Mouse (Mus musculus) heart, adult 2 months (tissue): ENCODE measurements around the gene Ciz1. TPM values are rescaled to one million over a fixed set of nuclear protein-coding genes. Genes with fewer than 3 reads are reported as not detected.

Source experiments
- DNase-seq, 2 experiments: peaks; one replicate each; pipeline ENCODE4 v3.0.0; 2021
- H3K27ac ChIP-seq: fragments of 200-600 bp; 2 replicates; pipeline ENCODE4 v1.8.1; 2022
- H3K27me3 ChIP-seq: fragments of 200-500 bp; 2 replicates; pipeline ENCODE4 v1.6.1; 2012; ENCODE audit warnings: mild to moderate bottlenecking, low read length, inconsistent platforms, mixed read lengths; ENCODE audit not compliant: control insufficient read depth, insufficient read depth
- H3K36me3 ChIP-seq: fragments of 200-500 bp; 2 replicates; pipeline ENCODE4 v1.6.1; 2012; ENCODE audit warnings: low read length, inconsistent platforms; ENCODE audit not compliant: control insufficient read depth, insufficient read depth
- H3K4me1 ChIP-seq: fragments of 200-500 bp; 2 replicates; pipeline ENCODE4 v1.6.1; 2011; ENCODE audit warnings: low read length; ENCODE audit not compliant: control insufficient read depth, insufficient read depth
- H3K4me3 ChIP-seq: fragments of 200-600 bp; 2 replicates; pipeline ENCODE4 v1.8.1; 2022
- H3K79me2 ChIP-seq: fragments of 200-500 bp; replicated peaks from 2 replicates; pipeline ENCODE4 v1.6.1; 2012; ENCODE audit warnings: mild to moderate bottlenecking, inconsistent platforms, low read length, moderate library complexity, mixed read lengths; ENCODE audit not compliant: control insufficient read depth, insufficient read depth
- H3K9ac ChIP-seq: fragments of 200-500 bp; 2 replicates; pipeline ENCODE4 v1.6.1; 2012; ENCODE audit warnings: low read depth, mild to moderate bottlenecking, control low read depth, inconsistent platforms, low read length, mixed read lengths
- CTCF ChIP-seq: fragments of 200-600 bp; IDR thresholded peaks from 2 replicates; pipeline ENCODE4 v1.8.1; 2022; ENCODE audit warnings: antibody characterized with exemption, mild to moderate bottlenecking, moderate library complexity
- EP300 ChIP-seq: fragments of 200-500 bp; IDR thresholded peaks from 2 replicates; pipeline ENCODE4 v1.6.1; 2011; ENCODE audit warnings: low read depth, low read length, control low read depth; ENCODE audit not compliant: insufficient read depth
- POLR2A ChIP-seq: fragments of 200-500 bp; IDR thresholded peaks from 2 replicates; pipeline ENCODE4 v1.6.1; 2011; ENCODE audit warnings: mild to moderate bottlenecking, low read depth, low read length, control low read depth; ENCODE audit not compliant: insufficient read depth
- WGBS: fragments of 180-500 bp; shearing (Covaris S2); methylation state at CpG from one replicate; pipeline ENCODE4 v1.1.7; 2018; 5-methylcytosine and 5-hydroxymethylcytosine counted together
- intact Hi-C: fragments of 180-260 bp; cut with DNase I; formaldehyde crosslinking; loops from one replicate; pipeline ENCODE4 v1.15.1; 2025
- polyA plus RNA-seq: library from polyadenylated mRNA; depleted of rRNA; stranded (reverse); fragments of >200 nt; gene quantifications from 2 replicates; pipeline ENCODE4 v1.2.3, GENCODE M21; 2012
- total RNA-seq, 2 experiments: library from RNA; stranded (reverse); gene quantifications; 2 replicates each; pipeline ENCODE4 v1.2.3; 2021

Ciz1 gene
- total and polyA plus RNA-seq, 3 experiments = 26.7 to 128 (median 29.5) TPM

GRCm38 (mm10) chr2:32364121-32364520 is 12.0 kb downstream of the Ciz1 start:
- Histone ChIP-seq H3K4me3 (no peak overlapping the region; the same call in 1 of the 2 replicates), H3K27me3 (no peaks in the 10 kb centered on the region), H3K27ac (no peak overlapping the region), H3K4me1 (peaks cover 1% of the 10 kb centered on the region; the same call in 1 of the 2 replicates), H3K36me3 (no peaks in the 10 kb centered on the region), H3K79me2 (no peaks in the 10 kb centered on the region), H3K9ac (no peak overlapping the region)
- DNase-seq = no peak
- TF ChIP-seq CTCF = no peak
- TF ChIP-seq EP300 = no peak
- no peak for TF ChIP-seq POLR2A
- WGBS = 83% methylated on average over 8 of the region's 8 CpGs
- intact Hi-C loops = no loop called here

- Histone ChIP-seq H3K4me3 (no peak overlapping the region), H3K36me3 (no peaks in the 10 kb centered on the region), H3K4me1 (no peaks in the 10 kb centered on the region), H3K27ac (no peak overlapping the region), H3K79me2 (no peaks in the 10 kb centered on the region), H3K27me3 (no peaks in the 10 kb centered on the region), H3K9ac (no peak overlapping the region)
- TF ChIP-seq CTCF (no peak), POLR2A (no peak), EP300 (no peak)
- WGBS = 95% methylated on average over 5 of the region's 5 CpGs
- intact Hi-C loops = no loop called here
- DNase-seq = no peak
Observed at GRCm38 (mm10) chr2:32367315-32367714, 15.2 kb downstream of the Ciz1 start.

- no peaks in the 10 kb centered on the region for H3K27me3 ChIP-seq
- H3K4me3 ChIP-seq = no peak overlapping the region
- DNase-seq = peak in 1 of 2 experiments; percentile 53
- H3K4me1 ChIP-seq = no peaks in the 10 kb centered on the region
- H3K79me2 ChIP-seq = no peaks in the 10 kb centered on the region
- 67% methylated on average over 10 of the region's 10 CpGs for WGBS
- no peak for TF ChIP-seq CTCF
- no peak overlapping the region; the same call in 1 of the 2 replicates for H3K27ac ChIP-seq
- intact Hi-C loops = no loop called here
- no peak overlapping the region for H3K9ac ChIP-seq
- no peaks in the 10 kb centered on the region for H3K36me3 ChIP-seq
Observed at GRCm38 (mm10) chr2:32374191-32374590, 22.1 kb downstream of the Ciz1 start.

GRCm38 (mm10) chr2:32375317-32375940 is 23.3 kb downstream of the Ciz1 start:
- Histone ChIP-seq H3K27ac (no peak overlapping the region), H3K4me1 (no peaks in the 10 kb centered on the region), H3K79me2 (no peaks in the 10 kb centered on the region), H3K27me3 (no peaks in the 10 kb centered on the region), H3K9ac (no peak overlapping the region), H3K4me3 (no peak overlapping the region), H3K36me3 (no peaks in the 10 kb centered on the region)
- 79% methylated on average over 13 of the region's 13 CpGs for WGBS
- TF ChIP-seq CTCF = no peak
- TF ChIP-seq POLR2A = no peak
- TF ChIP-seq EP300 = no peak
- DNase-seq = no peak
- intact Hi-C loops = no loop called here

GRCm38 (mm10) chr2:32376963-32377362 is 24.8 kb downstream of the Ciz1 start:
- 94% methylated on average over 10 of the region's 10 CpGs for WGBS
- no peaks in the 10 kb centered on the region for H3K36me3 ChIP-seq
- intact Hi-C loops = no loop called here

GRCm38 (mm10) chr2:32380001-32380500 is 27.9 kb downstream of the Ciz1 start:
- intact Hi-C loops = loop anchor here (2.0 kb wide), 1 partner anchor 15 kb away; the partner anchor contains the start of gene Ptges2
- H3K79me2 ChIP-seq = no peaks in the 10 kb centered on the region
- TF ChIP-seq EP300 (no peak), POLR2A (no peak), CTCF (no peak)
- no peaks in the 10 kb centered on the region for H3K27me3 ChIP-seq
- no peak overlapping the region for H3K4me3 ChIP-seq
- peaks cover 3% of the 10 kb centered on the region for H3K4me1 ChIP-seq
- no peak overlapping the region for H3K9ac ChIP-seq
- H3K36me3 ChIP-seq = no peaks in the 10 kb centered on the region
- H3K27ac ChIP-seq = no peak overlapping the region
- no peak for DNase-seq
- WGBS = 65% methylated on average over 7 of the region's 7 CpGs

More at GRCm38 (mm10) chr2:32376963-32377362, 24.8 kb downstream of the Ciz1 start:
- no peak for TF ChIP-seq EP300
- Histone ChIP-seq H3K9ac (no peak overlapping the region), H3K79me2 (no peaks in the 10 kb centered on the region), H3K27ac (no peak overlapping the region), H3K27me3 (no peaks in the 10 kb centered on the region), H3K4me3 (no peak overlapping the region), H3K4me1 (peaks cover 1% of the 10 kb centered on the region)
- no peak for DNase-seq
